ENCODE assay signal across 9 mouse cellular contexts in genomic region chr19:46755066-46755465, GRCm38 (mm10). TPM values are rescaled to one million over a fixed set of nuclear protein-coding genes. Genes with fewer than 3 reads are reported as not detected.
DNase-seq lines count a peak whose midpoint lies in the region; ATAC-seq and TF ChIP-seq lines count a peak whose summit lies in the region.
"Had no signal": no experiment of that assay in that cellular context is flagged by ENCODE, and none has a peak within 500 bp of the region (broad histone marks: within the 10 kb centered on the region; RNA-seq: fewer than 3 reads in every experiment).

No protein-coding gene starts in this region.

- no peaks in the 10 kb centered on the region for H3K9me3 ChIP-seq in kidney, embryonic 15.5 days (replicated peaks)
- H3K9me3 ChIP-seq in G1E (replicated peaks) = no peaks in the 10 kb centered on the region
- H3K9me3 ChIP-seq in midbrain, embryonic 15.5 days = no peaks in the 10 kb centered on the region
- no peaks in the 10 kb centered on the region for H3K9me3 ChIP-seq in forebrain, embryonic 12.5 days
- H3K9me3 ChIP-seq: embryonic facial prominence, embryonic 15.5 days had no signal

- intact Hi-C loops in left cerebral cortex, postnatal 36 days (cut with DNase I) = no loop called here

- TF ChIP-seq POLR2A in bone marrow, adult 2 months (IDR thresholded peaks at IDR 0.05; ENCODE audit: borderline replicate concordance, control insufficient read depth, low read depth, low read length) = 0 out of 2 replicates have a peak, but pooled peaks have one; percentile 24

- DNase-seq in kidney, adult 11 months = peak; percentile 31
- no peak for DNase-seq in G1E (ENCODE audit: low spot score)
- DNase-seq in lung, postnatal 10 days = peak; percentile 45
- no peak for DNase-seq in left cerebral cortex, postnatal 36 days (ENCODE audit: low spot score in 2 of 2)

- peak; percentile 77 for TF ChIP-seq CTCF in G1E (IDR thresholded peaks at IDR 0.05; ENCODE audit: low read depth, low read length)
- TF ChIP-seq CTCF in bone marrow, adult 2 months (IDR thresholded peaks at IDR 0.05; ENCODE audit: control insufficient read depth, insufficient read depth, low read length) = peak; percentile 67

- H3K4me3 ChIP-seq in kidney, embryonic 15.5 days (replicated peaks) = no peak overlapping the region
- no peak overlapping the region for H3K4me3 ChIP-seq in G1E (ENCODE audit: low read depth, low read length)
- no peak overlapping the region for H3K4me3 ChIP-seq in bone marrow, adult 2 months (replicated peaks; ENCODE audit: control insufficient read depth, low read depth, low read length)
- no peak overlapping the region for H3K4me3 ChIP-seq in midbrain, embryonic 15.5 days
- H3K4me3 ChIP-seq in forebrain, embryonic 12.5 days (replicated peaks) = no peak overlapping the region
- H3K4me3 ChIP-seq: embryonic facial prominence, embryonic 15.5 days had no signal

- H3K27me3 ChIP-seq in kidney, embryonic 15.5 days = peaks cover 11% of the 10 kb centered on the region
- peaks cover 7% of the 10 kb centered on the region for H3K27me3 ChIP-seq in G1E (ENCODE audit: insufficient read depth, low read length)
- peaks cover 2% of the 10 kb centered on the region for H3K27me3 ChIP-seq in midbrain, embryonic 15.5 days (replicated peaks)
- H3K27me3 ChIP-seq in forebrain, embryonic 12.5 days = peaks cover 13% of the 10 kb centered on the region
- H3K27me3 ChIP-seq: embryonic facial prominence, embryonic 15.5 days had no signal

- H3K36me3 ChIP-seq in kidney, embryonic 15.5 days = no peaks in the 10 kb centered on the region
- no peaks in the 10 kb centered on the region for H3K36me3 ChIP-seq in G1E (replicated peaks)
- H3K36me3 ChIP-seq in midbrain, embryonic 15.5 days (replicated peaks) = no peaks in the 10 kb centered on the region
- no peaks in the 10 kb centered on the region for H3K36me3 ChIP-seq in forebrain, embryonic 12.5 days (replicated peaks)
- H3K36me3 ChIP-seq: embryonic facial prominence, embryonic 15.5 days had no signal

- H3K4me1 ChIP-seq in kidney, embryonic 15.5 days = no peaks in the 10 kb centered on the region
- 0 out of 2 replicates have a peak, but pooled peaks cover 4% of the 10 kb centered on the region for H3K4me1 ChIP-seq in G1E (ENCODE audit: insufficient read depth, low read depth, low read length)
- H3K4me1 ChIP-seq in bone marrow, adult 2 months (ENCODE audit: control insufficient read depth, insufficient read depth, low read length) = no peaks in the 10 kb centered on the region
- no peaks in the 10 kb centered on the region for H3K4me1 ChIP-seq in midbrain, embryonic 15.5 days
- H3K4me1 ChIP-seq in forebrain, embryonic 12.5 days = no peaks in the 10 kb centered on the region
- H3K4me1 ChIP-seq: embryonic facial prominence, embryonic 15.5 days had no signal

- 44% methylated on average over 9 of the region's 9 CpGs for WGBS in kidney, embryonic 15.5 days
- 48% methylated on average over 9 of the region's 9 CpGs for whole genome bisulfite sequencing in bone marrow, adult 2 months
- WGBS in midbrain, embryonic 15.5 days = 47% methylated on average over 9 of the region's 9 CpGs
- 56% methylated on average over 9 of the region's 9 CpGs for WGBS in forebrain, embryonic 12.5 days

- H3K27ac ChIP-seq in kidney, embryonic 15.5 days = no peak overlapping the region
- H3K27ac ChIP-seq in bone marrow, adult 2 months (ENCODE audit: control insufficient read depth, insufficient read depth, low read depth, low read length, poor library complexity) = no peak overlapping the region
- no peak overlapping the region for H3K27ac ChIP-seq in midbrain, embryonic 15.5 days
- H3K27ac ChIP-seq in forebrain, embryonic 12.5 days = no peak overlapping the region
- H3K27ac ChIP-seq: embryonic facial prominence, embryonic 15.5 days had no signal

- no peak overlapping the region for H3K4me2 ChIP-seq in kidney, embryonic 15.5 days
- no peak overlapping the region for H3K4me2 ChIP-seq in midbrain, embryonic 15.5 days
- no peak overlapping the region for H3K4me2 ChIP-seq in forebrain, embryonic 12.5 days
- H3K4me2 ChIP-seq: embryonic facial prominence, embryonic 15.5 days had no signal

- H3K9ac ChIP-seq in kidney, embryonic 15.5 days = no peak overlapping the region
- H3K9ac ChIP-seq in midbrain, embryonic 15.5 days = no peak overlapping the region
- H3K9ac ChIP-seq in forebrain, embryonic 12.5 days = no peak overlapping the region
- H3K9ac ChIP-seq: embryonic facial prominence, embryonic 15.5 days had no signal

- no peak for ATAC-seq in kidney, embryonic 15.5 days (replicated peaks; ENCODE audit: low FRiP score)
- no peak for ATAC-seq in G1E (ENCODE audit: extremely low read depth, insufficient number of reproducible peaks, low FRiP score, poor library complexity, severe bottlenecking)
- no peak for ATAC-seq in midbrain, embryonic 15.5 days (replicated peaks)
- ATAC-seq in forebrain, embryonic 12.5 days (ENCODE audit: low FRiP score) = no peak

RNA-seq across cellular contexts. Expression of gene Cnnm2, which starts 6.3 kb away (rescaled TPM):
- polyA plus RNA-seq in kidney, embryonic 15.5 days (2015; fragmentation: Nextera tagmentation; extraction: Ambion mirVana) = 6.1 and 7.9 TPM in 2 replicates
- total RNA-seq in G1E (2014; fragmentation: Nextera tagmentation) (67.6 and 68.1 TPM in 2 replicates), G1E (2017) (16.2 and 16.7 TPM in 2 replicates)
- polyA plus RNA-seq in G1E (2012) = 20.7 and 27.1 TPM in 2 replicates
- polyA plus RNA-seq in bone marrow, adult 2 months (2011; ENCODE audit: insufficient read depth, insufficient read length, low replicate concordance, missing spikeins) = 5.7 and 10.5 TPM in 2 replicates
- polyA plus RNA-seq in midbrain, embryonic 15.5 days (2015; fragmentation: Nextera tagmentation; extraction: Ambion mirVana) = 7.8 and 10.1 TPM in 2 replicates
- 10 to 100 TPM; 34.8 to 36.4 TPM for total RNA-seq in left cerebral cortex, postnatal 36 days (2021)
- 3.6 and 3.9 TPM in 2 replicates for polyA plus RNA-seq in forebrain, embryonic 12.5 days (2016; fragmentation: Nextera tagmentation; extraction: Ambion mirVana)

RNA-seq across cellular contexts. Expression of gene As3mt, which starts 47.8 kb away (rescaled TPM):
- 45.6 and 47.0 TPM in 2 replicates for polyA plus RNA-seq in kidney, embryonic 15.5 days (2015; fragmentation: Nextera tagmentation; extraction: Ambion mirVana)
- total RNA-seq in G1E (2014; fragmentation: Nextera tagmentation) = not detected in 2 replicates
- total RNA-seq in G1E (2017) = 0.17 and 0.49 TPM in 2 replicates
- not detected in 2 replicates for polyA plus RNA-seq in G1E (2012)
- 3.9 and 8.5 TPM in 2 replicates for polyA plus RNA-seq in bone marrow, adult 2 months (2011; ENCODE audit: insufficient read depth, insufficient read length, low replicate concordance, missing spikeins)
- 33.9 and 38.2 TPM in 2 replicates for polyA plus RNA-seq in midbrain, embryonic 15.5 days (2015; fragmentation: Nextera tagmentation; extraction: Ambion mirVana)
- total RNA-seq in left cerebral cortex, postnatal 36 days (2021) = 10 to 100 TPM; 24.4 to 25.7 TPM
- polyA plus RNA-seq in forebrain, embryonic 12.5 days (2016; fragmentation: Nextera tagmentation; extraction: Ambion mirVana) = 17.7 and 20.8 TPM in 2 replicates

Comparison
In these comparisons a context has a peak if more than half of its experiments do, and no peak if none do; other contexts are left out.
1. DNase-seq: peak in kidney, adult 11 months (single experiment) and lung, postnatal 10 days (single experiment); none in G1E (single experiment) and left cerebral cortex, postnatal 36 days (0 of 2).